Mouse (Mus musculus) large intestine, adult 2 months (tissue): ENCODE measurements around the gene Ccl19. TPM values are rescaled to one million over a fixed set of nuclear protein-coding genes. Genes with fewer than 3 reads are reported as not detected.
"Not testable (repeated sequence)": the region's sequence is repeated elsewhere in the genome, so short reads cannot be mapped to it uniquely, and the experiment has no call there.

Source experiments
- DNase-seq: peaks from one replicate; pipeline ENCODE4 v3.0.0-alpha.2; 2012; ENCODE audit warnings: low read depth, low spot score
- WGBS: fragments of 180-500 bp; shearing (Covaris S2); methylation state at CpG from one replicate; pipeline ENCODE4 v1.1.7; 2018; 5-methylcytosine and 5-hydroxymethylcytosine counted together
- polyA plus RNA-seq: library from polyadenylated mRNA; depleted of rRNA; stranded (reverse); fragments of >200 nt; gene quantifications from 2 replicates; pipeline ENCODE4 v1.2.3, GENCODE M21; 2012; rRNA removed

Gene Ccl19
- 13.6 and 28.6 TPM in 2 replicates for polyA plus RNA-seq

GRCm38 (mm10) chr4:42756477-42756876 lies at the start of gene Ccl19:
Gene Ccl19 (minus strand): TSS chr4:42756577.
- DNase-seq, result not testable (repeated sequence)
- no CpG with 5 or more reads among the region's 6 CpGs for WGBS

- WGBS, result no CpG with 5 or more reads among the region's 5 CpGs
- not testable (repeated sequence) for DNase-seq
These were observed 17.5 kb upstream of the Ccl19 start, which contains the start of gene Ccl21a for GRCm38 (mm10) chr4:42773893-42774292. Gene Ccl21a (minus strand): TSS chr4:42773993.

DNA sequence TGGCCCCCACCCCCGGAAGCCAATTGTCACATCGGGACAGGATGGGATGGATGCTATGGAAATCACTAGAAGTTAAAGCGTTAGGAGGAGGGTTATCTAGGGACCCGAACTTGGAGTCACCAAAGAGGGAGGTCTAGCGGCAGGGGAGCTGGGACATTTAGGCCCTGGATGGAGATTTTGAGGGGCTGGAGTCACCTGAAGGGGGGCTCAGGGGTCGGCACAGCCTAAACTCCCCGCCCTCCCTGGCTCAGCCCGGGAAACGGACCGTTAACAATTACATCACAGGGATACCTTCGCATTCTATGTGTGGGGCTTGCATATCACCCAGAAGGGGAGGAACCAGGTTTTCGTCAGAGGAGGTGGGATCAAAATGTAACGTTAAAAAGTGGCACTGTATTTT lies 21.1 kb downstream of the Ccl19 start, which contains the start of gene 4930578G10Rik:
TSS of gene 4930578G10Rik (plus strand) at position 301 of the 400 bp plus-strand sequence.
- DNase-seq, result not testable (repeated sequence)
- WGBS, result no CpG with 5 or more reads among the region's 13 CpGs

Other genes with a start within 250 kb of the Ccl19 start
- 0.05 TPM in 2 replicates for gene Fam205a2, start 228.4 kb downstream of the Ccl19 start, polyA plus RNA-seq
- gene Gm10591, start 144.4 kb downstream of the Ccl19 start, polyA plus RNA-seq, result 0.51 TPM in 1 of 2 replicates, not detected in the other
- gene Gm2564, start 126.9 kb downstream of the Ccl19 start, polyA plus RNA-seq, result 3.0 and 4.8 TPM in 2 replicates
- not detected in 2 replicates for gene Ccl27b, start 101.3 kb downstream of the Ccl19 start, polyA plus RNA-seq
- gene Il11ra2, start 94.7 kb downstream of the Ccl19 start, polyA plus RNA-seq, result not detected in 2 replicates
- not detected in 2 replicates for gene 4930578G10Rik, start 21.0 kb downstream of the Ccl19 start, polyA plus RNA-seq
- gene Ccl21a, start 17.4 kb upstream of the Ccl19 start, polyA plus RNA-seq, result 75.8 and 122 TPM in 2 replicates
- gene Fam205a1, start 97.3 kb upstream of the Ccl19 start, polyA plus RNA-seq, result 0.02 TPM in 1 of 2 replicates, not detected in the other
- not detected in 2 replicates for gene Gm12394, start 100.2 kb upstream of the Ccl19 start, polyA plus RNA-seq
- not detected in 2 replicates for gene Fam205c, start 117.7 kb upstream of the Ccl19 start, polyA plus RNA-seq
- gene Phf24, start 160.1 kb upstream of the Ccl19 start, polyA plus RNA-seq, result 0.83 and 1.2 TPM in 2 replicates
- 9.6 and 11.1 TPM in 2 replicates for gene Dnajb5, start 193.2 kb upstream of the Ccl19 start, polyA plus RNA-seq
- 0.10 and 0.11 TPM in 2 replicates for gene 1700022I11Rik, start 213.0 kb upstream of the Ccl19 start, polyA plus RNA-seq
- gene Vcp, start 243.9 kb upstream of the Ccl19 start, polyA plus RNA-seq, result 96.9 and 114 TPM in 2 replicates